Mouse (Mus musculus) sigmoid colon, adult 10 weeks (tissue): ENCODE measurements around the gene Arfrp1. TPM values are rescaled to one million over a fixed set of nuclear protein-coding genes. Genes with fewer than 3 reads are reported as not detected.

Experiments
- polyA plus RNA-seq: library from polyadenylated mRNA; stranded (reverse); fragments of 350-450 nt; fragmentation: Illumina TruSeq; extraction: RNeasy Lipid Tissue Mini Kit (QIAGEN cat#74804); gene quantifications from one replicate; pipeline ENCODE4 v1.2.3, GENCODE M21; 2014; ENCODE audit warnings: low read depth, low replicate concordance

The Arfrp1 gene
- polyA plus RNA-seq = 44.4 TPM

GRCm38 (mm10) chr2:181364860-181365596 lies at the start of gene Arfrp1, which contains the start of gene Zgpat:
Gene Arfrp1, minus strand, starts transcription at chr2:181365404.
Gene Zgpat, plus strand, starts transcription at chr2:181364928.

GRCm38 (mm10) chr2:181379778-181380177 lies 14.6 kb upstream of the Arfrp1 start, which contains the start of gene Lime1:
Gene Lime1, plus strand, starts transcription at chr2:181380078.

GRCm38 (mm10) chr2:181319248-181320102 lies 45.7 kb downstream of the Arfrp1 start, which contains the start of gene Rtel1:
Gene Rtel1, plus strand, starts transcription at chr2:181319739.

GRCm38 (mm10) chr2:181314080-181314810 lies 51.0 kb downstream of the Arfrp1 start, which contains the start of gene Stmn3:
Gene Stmn3, minus strand, starts transcription at chr2:181314500.

Other genes starting within 250 kb of the Arfrp1 start
- gene Kcnq2, start 230.1 kb downstream of the Arfrp1 start, polyA plus RNA-seq = 0.85 TPM
- not detected for gene Eef1a2, start 208.4 kb downstream of the Arfrp1 start, polyA plus RNA-seq
- gene Ppdpf, start 178.2 kb downstream of the Arfrp1 start, polyA plus RNA-seq = 12.4 TPM
- 8.2 TPM for gene Ptk6, start 162.6 kb downstream of the Arfrp1 start, polyA plus RNA-seq
- not detected for gene Srms, start 152.2 kb downstream of the Arfrp1 start, polyA plus RNA-seq
- gene Fndc11, start 145.4 kb downstream of the Arfrp1 start, polyA plus RNA-seq = not detected
- 4.2 TPM for gene Helz2, start 123.4 kb downstream of the Arfrp1 start, polyA plus RNA-seq
- gene Gmeb2, start 77.4 kb downstream of the Arfrp1 start, polyA plus RNA-seq = 15.3 TPM
- gene Stmn3, start 50.9 kb downstream of the Arfrp1 start, polyA plus RNA-seq = 0.82 TPM
- gene Rtel1, start 45.7 kb downstream of the Arfrp1 start, polyA plus RNA-seq = 11.0 TPM
- gene Zgpat, start 476 bp downstream of the Arfrp1 start, polyA plus RNA-seq = 2.1 TPM
- gene Lime1, start 14.7 kb upstream of the Arfrp1 start, polyA plus RNA-seq = 1.2 TPM
- 1.5 TPM for gene Zbtb46, start 94.0 kb upstream of the Arfrp1 start, polyA plus RNA-seq
- gene Abhd16b, start 127.8 kb upstream of the Arfrp1 start, polyA plus RNA-seq = not detected
- 47.1 TPM for gene Tpd52l2, start 131.7 kb upstream of the Arfrp1 start, polyA plus RNA-seq
- 72.7 TPM for gene Dnajc5, start 155.1 kb upstream of the Arfrp1 start, polyA plus RNA-seq
- 22.6 TPM for gene Uckl1, start 219.5 kb upstream of the Arfrp1 start, polyA plus RNA-seq
- gene Prpf6, start 226.5 kb upstream of the Arfrp1 start, polyA plus RNA-seq = 24.1 TPM
- gene Zfp512b, start 227.4 kb upstream of the Arfrp1 start, polyA plus RNA-seq = 4.3 TPM
- 10.4 TPM for gene Samd10, start 233.8 kb upstream of the Arfrp1 start, polyA plus RNA-seq